Mouse (Mus musculus) lung, postnatal 0 days (tissue): ENCODE measurements around the gene Usp3.

Source experiments
- CTCF ChIP-seq: IDR thresholded peaks from 2 replicates; pipeline ENCODE4 v1.5.1; 2016; ENCODE audit warnings: antibody characterized with exemption, mild to moderate bottlenecking
- EP300 ChIP-seq: IDR thresholded peaks from 2 replicates; pipeline ENCODE4 v1.6.1; 2016; ENCODE audit warnings: antibody characterized with exemption, mild to moderate bottlenecking, control low read depth

GRCm38 (mm10) chr9:66620055-66620454 lies 27.1 kb upstream of the Usp3 start:
- TF ChIP-seq CTCF (no peak), EP300 (no peak)
